Comparison of ENCODE assay signal across 23 mouse cellular contexts in the genomic region with DNA sequence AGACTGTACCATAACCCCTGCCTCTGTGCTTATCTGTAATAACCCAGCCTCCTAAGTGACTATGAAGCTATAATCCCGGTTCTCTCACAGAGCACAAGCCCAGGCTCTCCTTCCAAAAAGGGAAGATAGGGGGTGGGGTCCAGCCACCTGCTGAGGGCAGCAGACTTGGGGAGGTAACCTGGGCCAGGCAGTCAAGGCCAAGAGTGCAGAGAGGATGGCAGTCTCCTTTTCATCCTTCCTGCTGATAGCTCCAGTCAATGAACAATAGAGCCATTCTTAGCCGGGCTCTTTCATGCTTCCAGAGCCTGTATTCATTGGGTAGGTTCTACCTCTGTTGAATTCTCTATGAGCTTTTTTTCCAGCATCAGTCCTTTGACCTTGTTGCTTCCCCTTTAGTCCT.
"Had no signal": no experiment of that assay in that cellular context is flagged by ENCODE, and none has a peak within 500 bp of the region (broad histone marks: within the 10 kb centered on the region; RNA-seq: fewer than 3 reads in every experiment).

No protein-coding gene starts in this region.

- DNase-seq: kidney, adult 9 months; kidney, postnatal 14 days; kidney, postnatal 4 days; left cerebral cortex, postnatal 4 days; lung, adult 18-20 months; lung, postnatal 10 days; lung, postnatal 36 days; right cerebral cortex, adult 18-20 months; right cerebral cortex, postnatal 14 days; right cerebral cortex, postnatal 4 days; thymus, adult 18-20 months; thymus, postnatal 36 days had no signal

- ATAC-seq: midbrain, embryonic 13.5 days; midbrain, embryonic 16.5 days had no signal

- H3K27me3 ChIP-seq: limb, embryonic 12.5 days; limb, embryonic 15.5 days; liver, embryonic 15.5 days; lung, embryonic 15.5 days; megakaryocyte, embryonic 14.5 days; midbrain, embryonic 13.5 days; neural tube, embryonic 13.5 days had no signal

- H3K9me3 ChIP-seq: limb, embryonic 12.5 days; limb, embryonic 15.5 days; liver, embryonic 15.5 days; lung, embryonic 15.5 days; midbrain, embryonic 10.5 days; midbrain, embryonic 13.5 days; neural tube, embryonic 13.5 days had no signal

- H3K27ac ChIP-seq: limb, embryonic 12.5 days; limb, embryonic 15.5 days; liver, embryonic 15.5 days; lung, embryonic 15.5 days; midbrain, embryonic 10.5 days; midbrain, embryonic 13.5 days; neural tube, embryonic 13.5 days had no signal

- H3K4me1 ChIP-seq: limb, embryonic 12.5 days; limb, embryonic 15.5 days; liver, embryonic 15.5 days; lung, embryonic 15.5 days; megakaryocyte, embryonic 14.5 days; midbrain, embryonic 13.5 days; neural tube, embryonic 13.5 days had no signal

- H3K9ac ChIP-seq: limb, embryonic 12.5 days; limb, embryonic 15.5 days; liver, embryonic 15.5 days; lung, embryonic 15.5 days; midbrain, embryonic 13.5 days; neural tube, embryonic 13.5 days had no signal

- H3K36me3 ChIP-seq: limb, embryonic 12.5 days; limb, embryonic 15.5 days; liver, embryonic 15.5 days; lung, embryonic 15.5 days; midbrain, embryonic 10.5 days; midbrain, embryonic 13.5 days; neural tube, embryonic 13.5 days had no signal

- H3K4me3 ChIP-seq: limb, embryonic 12.5 days; limb, embryonic 15.5 days; liver, embryonic 15.5 days; lung, embryonic 15.5 days; megakaryocyte, embryonic 14.5 days; midbrain, embryonic 10.5 days; midbrain, embryonic 13.5 days; myocyte; neural tube, embryonic 13.5 days had no signal

- H3K4me2 ChIP-seq: limb, embryonic 12.5 days; limb, embryonic 15.5 days; liver, embryonic 11.5 days; liver, embryonic 15.5 days; lung, embryonic 15.5 days; midbrain, embryonic 13.5 days; neural tube, embryonic 13.5 days had no signal
